Mouse (Mus musculus) erythroblast, embryonic 14.5 days (primary cell): ENCODE results near the gene Pacrg. TPM values are rescaled to one million over a fixed set of nuclear protein-coding genes. Genes with fewer than 3 reads are reported as not detected.

Source experiments
- H3K27me3 ChIP-seq: 2 replicates; pipeline ENCODE4 v1.6.1; 2012; ENCODE audit warnings: inconsistent platforms; ENCODE audit not compliant: control insufficient read depth
- H3K36me3 ChIP-seq: 2 replicates; pipeline ENCODE4 v1.6.1; 2012; ENCODE audit warnings: mild to moderate bottlenecking, inconsistent platforms; ENCODE audit not compliant: control insufficient read depth
- H3K4me1 ChIP-seq: 2 replicates; pipeline ENCODE4 v1.6.1; 2012; ENCODE audit warnings: inconsistent platforms; ENCODE audit not compliant: control insufficient read depth
- H3K4me3 ChIP-seq: replicated peaks from 2 replicates; pipeline ENCODE3; 2012; ENCODE audit warnings: moderate library complexity, mild to moderate bottlenecking, inconsistent platforms
- H3K9me3 ChIP-seq: 2 replicates; pipeline ENCODE4 v1.6.1; 2012; ENCODE audit warnings: low read length, inconsistent platforms, mixed read lengths; ENCODE audit not compliant: control insufficient read depth
- GATA1 ChIP-seq: IDR thresholded peaks from 2 replicates; pipeline ENCODE4 v1.6.1; 2012; ENCODE audit warnings: low read length, inconsistent platforms, mixed read lengths
- TAL1 ChIP-seq: IDR thresholded peaks from 3 replicates; pipeline ENCODE4 v1.6.1; 2012; ENCODE audit warnings: low read length, inconsistent platforms, mixed read lengths
- polyA plus RNA-seq: library from polyadenylated mRNA; stranded (reverse); fragments of >175 nt; gene quantifications from 2 replicates; pipeline ENCODE4 v1.2.3, GENCODE M21; 2012

The Pacrg gene
- polyA plus RNA-seq, 1 experiment, result not detected

DNA sequence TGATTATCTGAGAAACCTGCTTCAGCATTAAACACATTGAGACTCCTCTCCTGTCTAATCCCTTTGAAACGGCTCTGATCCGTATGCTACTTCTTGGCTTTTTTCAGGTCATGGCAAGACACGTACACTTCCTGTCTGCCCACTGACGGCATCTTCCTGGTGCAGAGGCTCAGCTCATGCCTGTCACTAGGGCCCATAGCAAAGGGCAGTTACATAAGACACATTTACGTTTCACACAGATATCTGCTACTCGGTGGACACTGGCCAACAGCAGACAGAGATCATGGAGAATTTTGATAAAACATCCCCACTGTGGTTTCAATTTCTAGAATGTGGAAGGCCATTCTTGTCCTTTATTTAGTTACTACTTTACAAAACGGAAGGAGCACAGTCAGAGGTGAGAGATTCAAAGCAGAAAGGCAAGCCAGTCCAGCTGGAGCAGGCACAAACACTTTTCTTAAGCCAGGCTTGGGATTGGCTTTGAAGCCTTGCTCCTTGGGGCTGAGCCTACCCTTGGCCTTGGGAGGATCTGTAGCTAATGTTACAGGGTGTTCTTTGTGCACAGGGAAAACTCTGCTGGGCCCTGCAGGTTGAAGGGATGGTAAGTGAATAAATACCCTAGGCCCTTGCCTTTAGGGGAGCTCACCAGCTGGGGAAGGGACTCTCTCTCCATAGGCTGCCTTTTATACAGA is 432.9 kb downstream of the Pacrg start:
- Histone ChIP-seq H3K9me3 (no peaks in the 10 kb centered on the region), H3K27me3 (no peaks in the 10 kb centered on the region), H3K4me1 (no peaks in the 10 kb centered on the region), H3K4me3 (no peak overlapping the region), H3K36me3 (no peaks in the 10 kb centered on the region)
- TF ChIP-seq GATA1 (no peak), TAL1 (no peak)

DNA sequence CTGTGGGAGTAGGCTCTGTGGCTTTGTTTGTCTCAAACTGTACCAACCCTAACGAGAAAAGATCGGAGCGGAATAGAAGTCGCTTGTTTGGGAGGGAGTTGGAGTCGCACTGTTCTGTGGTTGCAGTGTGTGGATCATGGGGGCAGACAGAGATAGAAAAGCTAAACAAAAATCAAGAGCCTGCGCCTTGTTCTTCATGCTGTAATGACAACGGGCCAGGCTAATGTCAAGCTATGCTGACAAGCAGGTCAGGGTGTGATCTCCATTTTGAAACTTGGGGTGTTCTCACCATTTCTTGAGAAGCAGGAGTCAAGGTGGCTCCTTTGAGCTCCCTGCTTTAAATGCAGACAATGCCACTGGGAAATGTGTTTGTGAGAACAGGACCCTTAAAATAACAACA is 433.8 kb downstream of the Pacrg start:
- TF ChIP-seq TAL1 (no peak), GATA1 (no peak)
- Histone ChIP-seq H3K27me3 (no peaks in the 10 kb centered on the region), H3K9me3 (no peaks in the 10 kb centered on the region), H3K36me3 (no peaks in the 10 kb centered on the region), H3K4me3 (no peak overlapping the region), H3K4me1 (no peaks in the 10 kb centered on the region)

DNA sequence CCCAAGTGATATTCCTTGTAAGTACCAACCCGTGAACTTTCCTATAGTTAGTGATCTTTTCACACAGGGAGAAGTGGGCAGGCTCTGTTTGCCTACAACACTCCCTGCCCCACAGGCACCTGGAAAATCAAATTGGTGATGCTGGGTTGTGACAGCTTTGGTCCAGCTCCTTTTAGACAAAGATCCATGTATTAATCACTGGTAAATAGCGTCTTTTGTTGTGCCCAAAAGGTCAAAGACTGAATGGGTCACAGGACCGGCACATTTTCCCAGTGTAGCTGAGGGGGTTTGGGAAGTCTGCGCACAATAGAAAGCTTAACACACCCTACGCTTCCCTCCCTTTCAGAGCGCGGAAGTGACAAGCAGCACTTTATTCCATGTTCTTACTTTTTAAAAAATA is 434.2 kb downstream of the Pacrg start:
- H3K36me3 ChIP-seq, result no peaks in the 10 kb centered on the region
- no peak overlapping the region for H3K4me3 ChIP-seq
- no peaks in the 10 kb centered on the region for H3K9me3 ChIP-seq
- no peaks in the 10 kb centered on the region for H3K4me1 ChIP-seq
- H3K27me3 ChIP-seq, result no peaks in the 10 kb centered on the region
- no peak for TF ChIP-seq TAL1
- TF ChIP-seq GATA1, result no peak

DNA sequence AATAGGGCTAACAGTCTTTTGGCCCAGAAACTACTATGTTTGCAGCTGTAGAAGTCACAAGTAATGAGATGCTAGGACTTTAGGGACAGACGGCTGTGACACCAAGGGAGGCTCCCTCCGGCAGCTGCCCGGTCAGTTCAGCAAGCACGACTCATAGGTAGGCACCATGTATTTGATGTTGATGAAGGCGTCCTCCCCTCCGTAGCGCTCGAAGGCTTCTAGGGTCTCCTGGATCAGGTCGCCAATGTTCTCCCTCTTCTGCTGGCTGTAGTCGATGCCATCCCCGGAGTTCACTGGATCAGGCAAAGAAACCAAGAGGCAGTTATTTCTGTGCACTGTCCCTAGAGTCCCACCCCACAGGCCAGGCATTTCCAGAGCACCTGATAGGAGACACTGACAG is 436.9 kb downstream of the Pacrg start:
- Histone ChIP-seq H3K4me3 (no peak overlapping the region), H3K27me3 (no peaks in the 10 kb centered on the region), H3K4me1 (no peaks in the 10 kb centered on the region), H3K36me3 (no peaks in the 10 kb centered on the region), H3K9me3 (no peaks in the 10 kb centered on the region)
- TF ChIP-seq TAL1 (no peak), GATA1 (no peak)

DNA sequence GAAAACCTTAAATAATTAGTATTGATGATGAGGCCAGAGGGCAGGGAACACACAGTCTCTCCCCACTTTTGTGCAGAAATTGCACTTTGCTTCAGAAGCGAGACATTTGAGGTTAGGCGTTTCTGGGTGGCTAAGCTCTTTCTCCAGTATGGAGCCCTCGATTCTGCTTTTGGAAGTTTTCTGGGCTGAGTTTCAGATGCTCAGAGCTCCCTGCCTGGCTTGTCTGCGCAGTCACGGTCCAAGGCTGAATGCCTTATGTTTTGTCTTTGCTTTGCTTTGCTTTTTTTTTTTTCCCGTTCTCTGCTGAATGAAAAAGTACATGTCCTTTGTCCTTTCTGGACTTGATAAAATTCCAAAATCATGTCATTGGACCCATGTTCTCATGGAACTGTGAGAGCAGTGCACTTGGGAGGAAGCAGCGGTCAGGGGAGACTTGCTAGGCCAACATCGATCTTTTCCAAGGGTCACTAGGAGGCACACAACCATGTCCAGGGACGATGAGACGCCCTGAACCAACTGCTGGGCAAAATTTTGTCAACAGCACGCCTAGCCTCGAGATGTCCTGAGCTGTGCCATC is 438.0 kb downstream of the Pacrg start:
- H3K27me3 ChIP-seq, result no peaks in the 10 kb centered on the region
- TF ChIP-seq GATA1 (no peak), TAL1 (no peak)
- no peaks in the 10 kb centered on the region for H3K4me1 ChIP-seq
- H3K36me3 ChIP-seq, result no peaks in the 10 kb centered on the region
- H3K9me3 ChIP-seq, result no peaks in the 10 kb centered on the region
- H3K4me3 ChIP-seq, result no peak overlapping the region

DNA sequence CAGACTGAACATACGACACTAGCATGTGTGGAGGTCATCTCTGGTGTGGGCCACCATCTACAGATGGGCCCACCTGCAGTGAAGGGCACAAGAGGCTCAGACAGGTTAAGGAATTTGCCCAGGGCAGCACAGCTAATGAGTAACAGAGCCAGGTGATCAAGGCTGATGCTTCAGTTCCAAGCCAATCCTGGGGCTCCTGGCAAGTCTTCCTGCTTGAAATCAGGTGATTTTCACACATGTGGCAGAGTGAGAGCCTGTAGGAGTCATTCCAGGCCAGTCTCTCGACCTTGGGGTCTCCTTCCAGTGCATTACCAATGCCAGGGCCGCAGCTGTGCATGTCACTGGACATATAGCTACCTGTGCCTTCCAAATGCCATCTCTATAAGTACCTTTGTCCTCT is 438.6 kb downstream of the Pacrg start:
- no peaks in the 10 kb centered on the region for H3K4me1 ChIP-seq
- H3K4me3 ChIP-seq, result no peak overlapping the region
- no peaks in the 10 kb centered on the region for H3K36me3 ChIP-seq
- H3K9me3 ChIP-seq, result no peaks in the 10 kb centered on the region
- no peaks in the 10 kb centered on the region for H3K27me3 ChIP-seq
- no peak for TF ChIP-seq TAL1
- no peak for TF ChIP-seq GATA1

DNA sequence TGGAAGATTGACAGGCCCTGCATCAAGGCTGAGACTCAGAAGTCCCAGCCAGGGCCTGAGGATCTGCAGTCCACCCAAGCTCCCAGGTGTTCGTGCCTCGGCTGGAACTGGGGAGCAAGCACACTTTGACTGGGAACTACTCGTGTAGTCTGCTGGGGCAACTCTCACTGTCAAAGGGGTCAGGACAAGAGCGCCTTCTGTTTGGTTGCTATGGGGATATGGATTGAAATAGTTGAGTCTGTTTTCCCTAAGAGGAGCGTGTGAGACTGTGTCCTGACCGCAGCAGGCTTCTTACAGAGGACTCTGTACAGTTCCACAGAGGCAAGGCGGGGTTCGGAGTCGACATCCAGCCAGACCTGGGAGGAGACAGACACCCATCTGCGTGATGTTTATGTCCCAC is 440.4 kb downstream of the Pacrg start:
- H3K36me3 ChIP-seq, result no peaks in the 10 kb centered on the region
- TF ChIP-seq GATA1 (no peak), TAL1 (no peak)
- H3K9me3 ChIP-seq, result no peaks in the 10 kb centered on the region
- H3K4me3 ChIP-seq, result no peak overlapping the region
- H3K4me1 ChIP-seq, result no peaks in the 10 kb centered on the region
- H3K27me3 ChIP-seq, result no peaks in the 10 kb centered on the region

DNA sequence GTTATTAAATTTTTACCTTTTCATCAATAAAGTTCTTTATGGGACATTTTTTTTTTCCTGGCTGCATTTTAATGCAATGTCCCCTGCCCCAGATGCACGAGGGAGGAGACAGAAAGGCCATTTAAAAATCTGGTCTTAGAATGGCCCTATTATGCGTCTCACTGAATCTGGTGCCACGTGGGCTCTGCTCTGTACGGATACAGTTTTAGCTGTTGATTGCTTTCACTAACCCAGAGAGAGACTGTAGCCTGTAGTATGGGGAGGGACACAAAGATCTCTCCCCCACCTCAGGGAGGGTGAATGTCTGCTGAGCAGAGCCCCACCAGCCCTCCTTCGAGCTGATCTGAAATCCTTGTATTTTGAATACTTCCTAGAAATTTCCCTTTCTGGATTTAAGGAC is 441.2 kb downstream of the Pacrg start:
- Histone ChIP-seq H3K27me3 (no peaks in the 10 kb centered on the region), H3K9me3 (no peaks in the 10 kb centered on the region), H3K4me3 (no peak overlapping the region), H3K4me1 (no peaks in the 10 kb centered on the region), H3K36me3 (no peaks in the 10 kb centered on the region)
- TF ChIP-seq GATA1, result no peak
- no peak for TF ChIP-seq TAL1

DNA sequence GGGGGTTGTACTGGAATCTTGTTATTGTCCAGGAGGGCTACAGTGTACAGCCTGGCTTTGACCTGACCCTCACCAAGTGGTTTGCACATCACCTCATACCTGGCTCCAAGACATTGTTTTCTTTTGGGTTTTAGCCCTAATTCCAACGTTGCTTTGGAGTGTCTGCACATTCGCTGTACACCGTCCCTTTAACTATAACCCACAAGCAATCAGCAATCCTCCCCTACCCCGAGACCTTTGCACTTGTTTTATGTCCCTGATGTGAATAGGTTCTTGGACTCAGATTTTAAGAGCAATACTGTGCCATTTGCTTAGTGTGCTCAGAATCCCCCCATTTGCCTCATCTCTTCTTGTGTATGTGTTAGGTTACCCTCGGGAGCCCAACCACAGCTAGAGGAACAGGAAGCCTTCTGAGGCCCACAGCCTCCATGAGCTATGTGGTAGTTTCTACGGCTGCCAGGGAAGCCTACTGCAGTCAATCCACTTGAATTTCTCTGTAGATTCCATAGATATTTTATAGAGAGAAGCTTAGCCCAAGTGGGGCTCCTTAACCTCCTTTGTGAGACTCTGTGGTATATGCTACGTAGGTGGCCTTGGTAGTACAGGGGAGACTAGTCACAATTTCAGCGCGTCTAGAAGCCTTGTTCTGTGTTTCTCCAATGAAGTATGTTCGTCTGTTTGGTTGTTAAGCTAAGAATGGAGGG is 442.0 kb downstream of the Pacrg start:
- Histone ChIP-seq H3K27me3 (no peaks in the 10 kb centered on the region), H3K4me3 (no peak overlapping the region), H3K4me1 (no peaks in the 10 kb centered on the region), H3K9me3 (no peaks in the 10 kb centered on the region), H3K36me3 (no peaks in the 10 kb centered on the region)
- TF ChIP-seq GATA1, result no peak
- TF ChIP-seq TAL1, result no peak
